Mouse (Mus musculus) WW6 (cell line): ENCODE data around the gene Zfp217.

Experiments
- DNase-seq: peaks from one replicate; pipeline ENCODE4 v3.0.0-alpha.2; 2013; ENCODE audit warnings: low read depth, low spot score

Zfp217 gene

GRCm38 (mm10) chr2:170134026-170134690, 13.7 kb downstream of the Zfp217 start:
- DNase-seq = no peak

- DNase-seq = no peak
Observed at GRCm38 (mm10) chr2:170133093-170133731, 14.7 kb downstream of the Zfp217 start.

- no peak for DNase-seq
Observed at GRCm38 (mm10) chr2:170132716-170133092, 15.2 kb downstream of the Zfp217 start.

- no peak for DNase-seq
Observed at GRCm38 (mm10) chr2:170131981-170132460, 15.9 kb downstream of the Zfp217 start.

GRCm38 (mm10) chr2:170130780-170131645, 16.9 kb downstream of the Zfp217 start:
- DNase-seq = peak; percentile 60

- DNase-seq = no peak
Observed at GRCm38 (mm10) chr2:170129923-170130779, 17.8 kb downstream of the Zfp217 start.

DNA sequence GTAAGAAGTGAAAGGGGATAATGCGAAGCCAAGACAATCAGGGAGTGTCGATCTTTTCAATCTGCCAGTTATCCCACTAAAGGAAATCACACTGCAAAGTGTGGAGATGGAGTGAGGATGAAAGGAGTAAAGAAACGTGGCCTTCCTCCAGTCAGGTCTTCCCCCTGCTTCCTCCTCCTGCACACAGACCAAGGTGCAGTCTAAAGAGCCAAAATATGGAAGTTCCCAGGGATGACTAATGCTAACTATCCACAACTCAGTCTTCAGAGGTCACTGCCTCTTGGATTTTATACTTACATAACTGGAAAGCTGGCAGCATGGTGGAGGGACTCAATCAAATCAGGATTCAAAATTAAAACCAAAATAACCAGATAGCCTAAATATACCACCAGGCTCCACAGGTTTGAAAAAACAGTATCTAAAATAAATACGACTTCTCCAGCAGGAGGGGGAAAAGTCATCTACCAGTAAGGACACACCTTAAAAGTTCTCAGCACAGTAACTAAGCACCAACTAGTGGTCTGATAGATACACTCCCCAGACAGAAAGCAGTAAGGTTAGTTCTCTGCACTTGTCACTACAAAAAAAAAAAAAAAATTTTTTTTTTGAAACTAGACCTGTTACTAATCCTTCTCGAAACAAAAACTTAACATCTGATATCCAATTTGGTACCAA, 18.5 kb downstream of the Zfp217 start:
- DNase-seq = no peak

DNA sequence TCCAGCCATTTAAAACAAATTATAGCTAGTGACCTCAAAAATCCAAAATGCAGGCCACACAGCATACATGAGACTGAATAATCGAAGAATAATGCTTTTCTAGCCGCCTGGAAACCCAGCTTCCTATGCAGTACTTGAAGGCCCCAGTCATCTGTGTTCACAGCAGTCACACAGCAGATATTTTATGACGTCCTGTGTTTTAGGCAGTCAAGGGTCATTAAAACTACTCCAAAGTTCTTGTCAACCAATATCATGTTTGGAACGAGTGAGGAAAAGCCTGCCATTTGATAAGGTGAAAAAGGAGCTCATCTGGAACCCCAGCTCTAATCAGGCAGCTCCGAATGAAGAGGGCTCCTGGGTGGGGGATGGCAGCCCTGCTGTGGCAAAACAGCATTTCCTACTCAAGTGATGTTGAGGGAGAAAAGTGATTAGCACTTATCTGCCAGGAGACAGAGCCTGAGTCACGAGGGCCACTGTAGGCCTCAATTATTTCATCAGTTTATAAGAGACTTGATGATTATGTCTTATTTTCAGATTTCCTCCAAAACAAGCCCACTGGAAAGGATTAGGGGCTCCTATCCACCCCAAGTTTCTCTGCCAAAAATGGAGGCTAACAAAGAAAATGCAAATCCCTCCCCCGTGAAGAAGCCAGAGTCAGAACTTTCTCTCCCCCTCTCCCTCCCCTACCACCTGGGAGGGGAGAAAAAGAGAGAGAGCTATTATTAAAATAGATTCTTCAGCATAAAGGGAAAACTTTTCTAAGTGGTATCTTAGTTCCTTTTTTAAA, 19.2 kb downstream of the Zfp217 start:
- DNase-seq = no peak

DNA sequence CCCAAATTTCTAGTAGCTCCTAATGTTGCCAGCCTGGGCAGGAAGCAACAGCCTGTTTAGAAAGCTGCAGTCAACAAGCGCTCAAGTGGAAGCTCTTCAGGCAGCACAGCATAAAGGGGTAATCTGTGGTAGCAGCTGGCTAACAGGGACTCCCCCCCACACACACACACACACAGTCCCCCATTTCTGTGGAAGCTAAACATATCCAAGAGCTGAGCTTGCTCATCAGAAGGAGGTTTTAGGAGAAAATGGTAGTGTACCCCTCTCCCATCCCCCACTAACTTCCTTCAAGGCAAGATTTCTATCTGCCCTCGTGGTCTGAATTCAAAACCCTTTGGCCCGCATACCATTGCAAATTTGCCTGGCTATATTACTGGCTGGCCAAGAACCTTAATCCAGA, 20.4 kb downstream of the Zfp217 start:
- no peak for DNase-seq

- DNase-seq = no peak
Observed at GRCm38 (mm10) chr2:170126266-170126665, 21.6 kb downstream of the Zfp217 start.

DNA sequence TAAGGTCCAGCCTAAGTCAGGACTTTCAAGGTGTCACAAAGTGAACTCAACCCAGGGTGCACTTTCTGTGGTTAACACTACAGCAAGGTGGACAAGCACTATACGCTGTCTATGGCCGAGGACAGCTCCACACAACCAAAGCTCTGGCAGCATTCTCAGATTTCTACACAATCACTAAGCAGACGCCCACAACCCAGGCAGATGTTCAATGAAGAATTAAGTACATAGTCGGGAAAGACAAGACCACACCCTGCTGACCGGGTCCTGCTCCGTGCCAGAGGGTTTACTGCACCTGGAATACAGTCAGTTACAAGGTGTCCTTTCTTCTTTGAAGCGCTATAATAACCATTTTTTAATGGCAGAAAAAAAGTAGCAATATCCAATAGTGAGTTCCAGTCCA, 25.7 kb downstream of the Zfp217 start:
- DNase-seq = no peak

- DNase-seq = no peak
Observed at GRCm38 (mm10) chr2:170120139-170121027, 27.5 kb downstream of the Zfp217 start.

DNA sequence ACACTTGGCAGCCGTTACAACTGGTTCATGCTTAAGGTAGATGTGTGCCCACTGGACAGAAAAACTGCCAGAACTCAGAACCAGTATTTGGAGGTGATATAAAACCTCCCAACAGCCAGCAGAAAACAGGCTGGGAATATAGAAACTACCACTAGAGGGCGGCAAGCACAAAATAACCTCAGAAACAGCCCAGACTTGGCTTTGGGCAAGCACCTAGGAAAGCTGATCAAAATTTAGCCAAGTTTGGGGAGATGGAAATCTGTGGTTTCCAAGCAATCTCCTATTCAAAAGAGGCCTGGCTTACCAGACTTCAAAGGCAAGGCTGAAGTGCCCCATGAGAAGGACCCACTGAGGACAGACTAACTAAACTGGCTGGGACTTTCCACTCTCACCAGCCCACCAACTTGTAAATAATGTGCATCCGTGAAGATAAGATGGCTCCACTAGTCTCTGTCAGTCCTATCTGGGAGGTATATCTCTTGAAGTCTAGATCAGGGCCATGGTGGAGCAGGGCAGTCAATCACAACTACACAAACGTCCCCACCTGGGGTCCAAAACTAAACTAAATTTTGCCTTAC, 31.1 kb downstream of the Zfp217 start:
- DNase-seq = no peak

DNA sequence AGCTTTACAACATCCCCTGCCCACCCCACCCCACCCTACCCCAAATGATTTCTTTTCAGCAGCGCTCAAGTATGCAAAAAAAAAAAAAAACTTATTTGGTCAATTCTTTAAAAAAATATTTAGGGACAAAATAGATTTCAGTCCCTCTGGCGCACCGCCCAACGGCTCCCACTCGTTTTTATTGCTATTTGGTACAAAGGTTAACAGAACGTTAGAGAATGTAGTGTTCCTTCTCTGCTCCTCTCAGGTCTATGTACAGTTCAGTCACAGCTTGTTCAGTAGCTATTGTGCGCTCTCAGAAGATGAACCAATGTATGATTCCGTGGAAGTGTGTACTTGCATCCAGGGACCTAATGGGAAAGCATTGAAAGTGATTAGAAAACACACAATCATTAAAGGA, 37.6 kb downstream of the Zfp217 start:
- DNase-seq = no peak

DNA sequence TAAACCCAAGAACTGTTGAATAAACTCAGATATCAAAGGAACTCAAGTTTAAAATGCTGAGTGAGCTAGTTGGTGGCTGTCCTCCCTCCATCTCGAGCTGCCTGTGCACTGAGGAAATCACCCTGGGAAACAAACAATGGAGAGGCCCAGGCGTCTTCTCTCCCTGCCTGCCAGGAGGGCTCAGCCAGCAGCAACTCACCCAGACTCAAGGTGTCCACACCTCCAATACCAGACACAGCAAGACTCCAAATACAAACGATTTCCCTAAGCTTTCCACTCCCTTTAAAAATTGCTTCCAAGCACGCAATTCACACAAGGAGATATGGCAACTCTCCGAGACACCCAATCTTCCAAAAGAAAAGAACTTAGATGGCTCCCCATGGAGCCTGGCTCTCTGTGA, 38.4 kb downstream of the Zfp217 start:
- no peak for DNase-seq

- DNase-seq = no peak
Observed at GRCm38 (mm10) chr2:170107791-170108190, 40.1 kb downstream of the Zfp217 start.

DNA sequence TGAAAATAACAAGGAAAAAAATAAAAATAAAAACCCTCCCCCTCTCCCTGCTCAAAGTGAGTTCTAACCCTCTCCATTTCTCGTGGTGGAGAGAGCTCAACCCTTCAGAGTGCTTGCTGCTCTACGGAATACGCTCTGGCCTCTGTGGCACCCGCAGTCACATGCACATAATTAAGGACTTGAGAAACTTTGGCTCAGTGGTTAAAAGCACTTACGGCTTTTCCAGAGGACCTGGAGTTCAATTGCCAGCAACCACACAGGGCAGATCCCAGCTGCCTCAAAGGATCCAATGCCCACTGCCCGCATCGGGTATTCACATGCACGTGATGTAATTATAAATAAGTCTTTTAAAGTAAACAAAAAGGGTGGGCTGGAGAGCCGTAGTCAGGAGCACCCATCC, 41.9 kb downstream of the Zfp217 start:
- no peak for DNase-seq

GRCm38 (mm10) chr2:170104396-170104795, 43.5 kb downstream of the Zfp217 start:
- DNase-seq = no peak

GRCm38 (mm10) chr2:170103852-170104251, 44.1 kb downstream of the Zfp217 start:
- DNase-seq = no peak
